Mouse (Mus musculus) heart, adult 9 months (tissue): ENCODE data around the gene Stat5a.
A peak's percentile ranks its signal among the peaks of the same experiment; 100 is the strongest.

Experiments
- DNase-seq, 2 experiments: peaks; one replicate each; pipeline ENCODE4 v3.0.0; 2022; ENCODE audit warnings: low spot score in 2 of 2

Gene Stat5a

DNA sequence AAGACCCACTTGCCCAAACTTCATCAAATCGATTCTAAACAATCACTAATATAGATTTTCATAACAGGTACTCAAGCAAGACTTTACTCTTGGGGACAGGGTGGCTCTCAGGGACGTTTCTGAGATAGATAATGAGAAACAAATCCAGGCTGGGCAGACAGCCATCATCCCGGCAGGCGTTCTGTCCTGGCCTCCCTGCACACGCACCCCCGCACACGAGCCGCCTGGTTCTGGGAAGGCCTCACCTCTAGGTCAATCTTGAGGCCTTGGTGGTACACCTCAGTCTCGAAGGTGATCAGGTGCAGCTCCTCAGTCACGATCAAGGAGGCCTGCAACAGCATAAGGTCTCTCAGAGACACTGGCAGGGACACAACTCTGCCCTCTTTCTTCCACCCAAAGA is 36.9 kb downstream of the Stat5a start:
- no peak for DNase-seq

DNA sequence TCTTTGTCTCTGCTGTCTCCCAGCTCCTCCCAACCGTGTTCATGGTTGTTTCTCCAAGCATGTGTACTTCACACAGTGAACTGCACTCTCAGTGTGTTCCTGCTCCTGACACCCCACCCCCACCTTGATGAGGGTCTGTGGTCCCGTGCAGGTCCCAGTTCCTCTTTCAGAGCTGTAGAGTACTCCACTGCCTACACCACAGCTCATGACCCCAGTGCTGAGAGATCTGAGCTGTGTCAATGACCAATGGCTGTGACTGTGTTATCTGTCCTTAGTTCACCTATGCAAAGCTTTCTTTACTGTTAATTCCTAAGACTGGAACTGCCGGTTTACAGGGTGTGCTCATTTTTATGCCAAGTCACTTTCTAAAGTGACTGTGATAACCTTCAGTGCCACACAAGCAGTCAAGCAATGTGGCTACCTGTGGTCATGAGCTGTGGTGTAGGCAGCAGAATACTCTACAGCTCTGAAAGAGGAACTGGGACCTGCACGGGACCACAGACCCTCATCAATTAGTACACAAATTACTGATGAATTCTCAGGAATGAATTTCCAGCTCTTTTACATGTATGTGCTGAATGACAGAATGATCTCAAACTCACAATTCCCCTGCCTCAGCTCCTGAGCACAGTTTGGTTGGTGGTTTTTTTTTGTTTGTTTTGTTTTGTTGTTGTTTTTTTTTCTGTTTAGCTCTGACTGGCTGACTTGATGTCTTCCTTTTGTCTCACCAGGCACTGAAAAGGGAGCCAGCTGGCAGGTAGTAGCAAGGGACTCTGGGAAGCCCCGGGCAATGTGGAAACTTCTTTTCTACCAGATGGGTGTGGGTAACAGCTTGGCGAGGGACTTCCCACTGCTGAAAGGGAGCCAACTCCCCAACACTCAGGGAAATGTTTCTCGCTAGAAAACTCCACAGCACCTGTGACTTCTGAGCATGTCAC is 38.4 kb downstream of the Stat5a start:
- no peak for DNase-seq

DNA sequence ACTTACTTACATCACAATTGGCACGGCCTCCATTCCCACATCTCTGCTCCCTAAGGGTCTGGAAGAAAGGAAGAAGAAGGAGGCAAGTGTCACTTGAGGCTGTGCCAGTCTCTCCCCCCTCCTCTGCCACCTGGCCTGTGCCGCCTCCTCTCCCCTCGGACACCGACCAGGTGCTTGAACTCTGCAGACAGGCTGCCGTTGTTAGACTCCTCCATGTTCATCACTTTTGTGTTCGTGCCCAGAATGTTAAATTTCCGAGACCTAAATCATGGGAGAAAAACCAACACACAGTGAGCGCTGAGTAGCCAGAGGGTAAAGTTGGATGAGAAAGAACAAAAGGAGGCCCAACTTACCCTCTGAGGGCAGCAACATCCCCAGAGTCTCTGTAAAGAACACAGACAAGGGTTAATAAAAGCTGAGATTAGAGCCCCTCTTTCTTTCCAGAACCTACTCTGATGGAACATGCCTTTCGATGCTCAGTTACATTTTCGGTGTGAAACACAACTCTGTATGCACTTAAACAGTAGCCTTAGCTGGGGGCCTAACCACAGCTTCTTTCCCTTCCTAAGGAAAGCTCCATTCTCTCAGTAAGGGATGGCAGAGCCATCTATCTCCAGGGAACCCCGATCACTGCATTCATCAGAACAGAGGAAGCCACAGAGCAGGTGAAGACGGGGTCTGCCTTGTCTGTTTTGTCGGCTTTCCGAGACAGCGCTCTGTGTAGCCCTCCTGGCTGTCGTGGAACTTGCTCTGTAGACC is 39.5 kb downstream of the Stat5a start:
- no peak for DNase-seq

DNA sequence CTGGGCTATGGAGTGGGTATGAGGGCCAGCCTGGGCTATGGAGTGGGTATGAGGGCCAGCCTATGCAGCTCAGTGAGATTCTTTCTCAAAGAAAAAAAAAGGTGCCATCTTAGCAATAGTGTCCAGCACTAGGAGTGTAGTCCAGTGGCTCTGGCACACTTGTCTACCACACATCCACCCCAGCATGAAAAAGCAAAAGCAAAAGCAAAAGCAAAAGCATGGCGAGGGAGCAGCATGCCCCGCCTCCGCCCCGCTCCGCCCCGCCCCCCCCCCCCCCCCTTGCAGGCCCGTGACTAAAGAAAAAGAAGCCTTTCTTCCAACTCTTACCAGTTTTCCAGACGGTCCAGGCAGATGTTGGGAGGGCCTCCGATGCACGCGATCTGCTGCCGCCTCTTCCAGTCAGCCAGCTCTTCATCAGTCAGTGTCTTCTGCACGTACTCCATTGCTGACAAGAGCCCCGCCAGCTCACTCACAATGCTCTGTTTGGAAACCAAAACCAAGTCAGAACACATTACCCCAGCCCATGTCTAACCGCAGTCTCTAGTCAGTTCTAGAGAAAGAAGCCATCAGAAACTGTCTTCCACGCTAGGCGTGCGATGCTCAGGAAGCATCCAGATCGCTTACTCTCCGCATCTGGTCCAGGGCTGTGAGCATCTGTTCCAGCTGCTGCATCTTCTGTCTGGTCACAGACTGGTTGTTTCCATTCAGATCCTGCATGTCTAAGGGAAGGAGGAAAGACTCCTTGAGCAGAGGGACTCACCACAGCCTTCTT is 45.6 kb downstream of the Stat5a start:
- no peak for DNase-seq

DNA sequence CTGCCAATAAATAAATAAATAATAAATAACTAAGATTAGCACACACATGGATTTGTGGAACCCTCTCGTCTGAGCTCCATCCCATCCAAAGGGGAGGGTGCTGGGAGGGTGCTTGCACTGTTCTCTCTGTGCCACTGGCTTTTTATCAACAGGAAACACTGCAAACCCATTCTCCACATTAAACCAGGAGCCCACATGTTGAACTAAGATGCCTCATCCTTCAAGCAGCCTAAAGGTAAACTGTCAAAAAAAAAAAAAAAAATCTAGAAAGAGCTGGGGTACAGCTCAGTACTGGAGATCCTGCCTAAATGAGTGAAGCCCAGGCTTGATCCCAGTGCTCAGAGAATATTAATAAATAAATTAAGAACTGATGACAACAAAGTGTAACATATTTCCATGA is 46.8 kb downstream of the Stat5a start:
- no peak for DNase-seq

DNA sequence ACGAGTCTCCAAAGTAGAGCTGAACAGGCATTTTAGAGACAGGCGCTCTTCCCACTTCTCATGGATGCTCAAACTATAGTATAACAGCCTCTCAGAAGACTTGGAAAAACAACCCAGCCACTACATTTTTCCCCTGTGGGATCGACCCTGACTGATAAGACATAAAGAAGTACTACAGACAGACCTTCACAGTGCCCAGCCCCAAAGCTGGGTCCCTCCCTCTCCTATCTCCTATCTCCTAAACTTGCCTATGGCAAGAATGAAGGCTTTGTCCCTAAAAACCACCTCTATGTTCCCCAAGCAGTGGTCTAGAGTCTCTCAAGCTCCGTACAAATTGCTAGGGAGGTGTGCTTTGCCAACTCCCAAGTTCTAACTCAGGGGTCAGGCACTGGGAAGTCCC is 47.7 kb downstream of the Stat5a start:
- DNase-seq: no peak

DNA sequence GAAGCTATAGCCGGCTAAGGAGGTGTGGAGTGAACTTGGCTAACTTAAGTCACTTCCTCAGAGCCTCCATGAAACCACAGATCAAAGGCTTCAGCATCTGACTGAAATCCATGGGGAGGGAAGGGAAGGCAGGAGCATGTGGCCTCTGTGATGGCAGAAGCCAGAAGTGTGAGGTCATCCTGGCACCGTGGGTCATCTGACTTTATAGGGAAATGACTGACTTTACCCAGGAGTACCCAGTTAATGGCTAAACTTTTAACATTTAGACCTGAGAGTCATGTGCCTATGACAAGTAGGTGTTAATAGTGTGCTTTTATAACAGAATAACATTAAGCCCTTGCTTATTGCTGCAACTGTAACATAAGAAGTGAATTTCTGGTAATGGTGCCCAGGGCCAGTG is 49.0 kb downstream of the Stat5a start:
- DNase-seq: no peak

DNA sequence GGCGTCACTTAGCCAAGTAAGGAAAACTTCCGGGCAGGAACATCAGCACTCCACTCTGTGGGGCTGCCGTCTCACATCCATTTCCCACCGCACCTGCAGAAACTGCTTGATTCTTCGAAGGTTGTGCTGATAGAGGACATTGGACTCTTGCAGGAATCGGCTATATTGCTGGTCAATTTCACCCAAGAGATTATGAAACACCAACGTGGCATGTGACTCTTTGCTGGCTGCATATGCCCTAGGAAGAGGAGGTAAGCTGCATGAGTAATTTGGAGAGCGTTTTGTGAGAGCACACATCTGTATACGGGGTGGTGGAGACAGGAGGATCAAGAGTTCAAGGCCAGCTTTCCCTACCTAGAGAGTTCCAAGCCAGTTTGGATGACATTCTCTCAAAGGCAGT is 49.4 kb downstream of the Stat5a start:
- no peak for DNase-seq

DNA sequence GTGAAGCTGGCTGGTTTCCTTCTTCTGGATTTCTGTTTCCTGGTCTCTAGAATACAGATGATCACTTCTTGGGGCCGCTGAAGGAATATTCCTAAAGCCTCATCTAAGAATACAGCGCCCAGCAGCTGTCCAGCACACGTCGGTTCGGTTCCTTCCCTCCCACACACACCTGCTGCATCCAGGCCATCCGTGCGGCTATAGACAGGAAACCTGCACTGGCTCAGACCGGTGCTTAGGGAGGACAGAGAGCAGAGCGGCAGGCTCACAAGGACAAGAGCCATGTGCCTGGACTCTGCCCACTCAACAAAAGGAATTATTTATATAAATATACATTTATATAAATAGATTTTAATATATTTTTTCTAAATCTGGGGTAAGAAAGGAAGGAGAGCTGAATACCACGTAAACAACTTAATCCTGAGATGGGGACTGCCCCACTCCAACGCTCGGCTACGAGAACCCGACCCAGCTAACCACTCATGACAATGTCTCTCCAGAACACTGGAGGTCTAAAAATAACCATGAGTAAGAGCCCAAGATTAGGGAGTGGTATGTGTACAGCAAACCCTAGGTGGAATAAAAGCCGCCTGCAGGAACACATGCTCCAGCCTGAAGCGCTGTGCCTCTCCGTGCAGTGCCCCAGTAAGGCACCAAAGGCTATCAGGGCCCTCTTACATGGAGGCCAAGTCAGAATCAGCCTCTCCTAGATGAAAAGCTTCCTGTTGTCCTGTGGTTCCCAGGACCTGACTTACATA is 53.4 kb downstream of the Stat5a start:
- DNase-seq: peak; percentile 56 to 59

DNA sequence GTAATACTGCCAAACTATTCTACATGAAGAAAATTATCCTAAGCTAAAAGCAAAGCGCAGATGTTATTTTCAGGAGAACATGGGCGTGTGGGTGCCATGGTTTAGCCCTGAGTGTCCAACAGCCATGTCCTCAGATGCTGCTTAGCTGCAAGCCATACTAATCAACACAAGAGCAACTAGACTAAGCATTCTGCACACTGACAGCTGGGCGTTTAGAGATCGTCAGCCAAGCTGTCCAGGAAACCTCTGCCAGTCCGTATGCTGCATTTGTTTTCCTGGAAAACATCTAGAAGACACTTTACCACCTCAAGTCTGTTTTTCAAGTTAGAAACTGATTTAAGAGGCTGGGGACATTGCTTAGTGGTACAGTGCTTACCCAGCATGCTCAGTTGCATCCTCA is 55.3 kb downstream of the Stat5a start:
- no peak for DNase-seq

DNA sequence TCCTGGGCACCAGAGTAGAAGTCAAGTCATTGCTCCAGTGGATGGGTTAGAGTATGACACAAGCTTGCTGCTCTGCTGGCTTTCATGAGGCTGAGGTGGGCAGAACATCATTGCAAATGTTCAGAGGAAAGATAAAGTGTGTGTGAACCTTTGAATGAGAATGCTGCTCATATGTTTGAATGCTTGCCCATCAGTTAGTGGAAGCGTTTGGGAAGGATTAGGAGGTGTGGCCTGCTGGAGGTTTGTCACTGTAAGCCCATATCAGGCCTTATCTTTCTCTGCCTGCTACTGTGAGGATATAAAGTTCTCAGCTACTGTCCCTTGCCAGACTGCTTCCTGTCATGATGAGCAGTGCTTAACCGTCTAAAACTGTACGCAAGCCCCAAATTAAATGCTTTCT is 55.9 kb downstream of the Stat5a start:
- no peak for DNase-seq

DNA sequence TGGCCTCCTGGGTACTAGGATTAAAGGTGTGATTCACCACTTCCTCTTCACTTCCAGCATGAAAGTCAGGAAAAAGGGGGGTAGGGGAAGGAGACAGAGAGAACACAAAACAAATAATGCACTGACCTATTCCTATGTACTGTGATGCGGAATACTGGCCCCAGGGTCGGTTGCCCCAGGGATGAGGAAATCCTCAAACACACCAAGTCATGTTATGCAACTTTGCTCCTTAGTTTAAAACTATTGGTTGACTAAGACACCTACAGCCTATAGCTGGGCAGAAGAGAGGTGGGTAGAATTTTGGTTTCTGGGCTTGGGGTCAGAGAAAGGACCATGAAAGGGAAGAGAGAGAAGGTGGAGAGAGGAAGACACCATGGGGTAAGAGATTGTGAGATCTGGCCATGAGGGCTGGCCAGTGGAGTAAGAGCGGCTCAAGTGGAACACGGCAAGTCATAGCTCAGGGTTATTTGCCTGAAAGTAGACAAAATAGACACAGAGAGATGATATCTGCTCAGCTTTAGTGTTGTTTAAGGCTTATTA is 57.4 kb downstream of the Stat5a start:
- no peak for DNase-seq

DNA sequence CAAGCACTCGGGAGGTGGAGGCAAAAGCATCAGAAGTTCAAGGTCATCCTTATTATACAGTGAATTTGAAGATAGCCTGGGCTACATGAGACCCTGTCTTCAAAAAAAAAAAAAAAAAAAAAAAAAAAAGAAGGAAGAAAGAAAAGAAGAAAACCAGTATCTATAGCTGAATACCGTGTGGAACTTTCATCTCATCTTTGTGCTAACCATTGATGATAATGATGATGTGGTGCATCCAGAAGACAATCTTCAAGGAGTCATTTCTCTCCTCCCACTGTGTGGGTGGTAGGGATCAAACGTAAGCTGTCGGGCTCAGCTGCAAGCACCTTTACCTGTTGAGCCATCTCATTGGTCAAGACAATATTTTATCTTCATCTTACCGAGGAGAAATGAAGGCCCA is 58.9 kb downstream of the Stat5a start:
- DNase-seq: no peak

DNA sequence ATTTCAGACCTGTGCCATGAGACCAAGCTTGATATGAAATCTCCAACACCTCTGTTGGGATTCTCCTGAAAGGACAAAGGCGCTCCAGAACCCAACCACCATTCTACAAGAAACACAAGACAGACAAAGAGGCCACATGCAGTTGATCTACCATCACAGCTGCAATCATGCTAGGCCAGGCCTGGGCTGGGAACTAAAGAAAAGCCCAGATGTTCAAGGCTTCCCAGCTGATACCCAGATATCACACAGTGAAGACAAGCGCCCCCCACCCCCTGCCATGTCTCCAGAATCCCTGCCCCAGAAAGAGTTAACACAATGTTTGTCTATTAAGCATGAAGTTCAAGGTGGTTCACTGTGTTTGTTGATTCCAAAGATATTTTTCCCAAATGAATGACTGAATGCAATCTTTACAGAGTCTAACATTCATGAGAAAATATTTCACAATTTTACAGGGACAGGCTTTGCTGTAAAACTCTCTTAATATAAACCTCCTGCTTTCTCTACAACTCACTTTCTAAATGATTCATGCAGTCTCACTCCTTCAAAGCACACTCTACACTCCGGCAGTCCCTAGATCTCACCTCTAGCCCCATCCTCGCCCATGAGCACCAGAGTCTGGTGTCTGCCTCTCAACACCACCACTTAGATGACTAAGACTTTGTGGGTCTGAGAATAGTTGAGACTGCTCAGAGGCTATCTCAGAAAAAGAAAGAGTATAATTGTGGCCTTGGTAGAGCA is 61.9 kb downstream of the Stat5a start:
- DNase-seq: no peak

DNA sequence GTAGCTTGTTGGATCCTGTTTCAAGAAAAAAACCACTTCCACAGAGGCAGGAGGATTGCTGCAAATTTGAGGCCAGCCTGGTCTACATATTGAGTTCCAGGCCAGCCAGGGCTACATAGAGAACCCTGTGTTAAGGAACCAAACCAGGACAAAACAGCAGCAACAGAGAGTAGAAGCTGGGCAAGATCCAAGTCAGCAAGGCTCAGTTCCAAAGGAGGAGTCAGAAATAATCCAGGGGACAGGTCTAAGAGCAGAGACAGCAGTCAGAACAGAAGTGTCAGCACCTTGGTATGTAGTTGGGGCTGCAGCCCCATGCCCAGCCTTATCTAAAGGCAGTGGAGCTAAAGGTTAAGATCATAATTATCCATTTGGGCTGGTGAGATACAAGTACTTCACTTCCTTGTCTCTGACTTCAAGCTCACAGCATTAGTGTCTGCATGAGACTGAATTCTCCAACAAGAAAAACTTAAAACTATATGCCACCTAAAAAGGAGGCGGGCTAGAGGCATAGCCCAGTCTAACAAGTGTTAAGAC is 65.3 kb downstream of the Stat5a start:
- DNase-seq: no peak

DNA sequence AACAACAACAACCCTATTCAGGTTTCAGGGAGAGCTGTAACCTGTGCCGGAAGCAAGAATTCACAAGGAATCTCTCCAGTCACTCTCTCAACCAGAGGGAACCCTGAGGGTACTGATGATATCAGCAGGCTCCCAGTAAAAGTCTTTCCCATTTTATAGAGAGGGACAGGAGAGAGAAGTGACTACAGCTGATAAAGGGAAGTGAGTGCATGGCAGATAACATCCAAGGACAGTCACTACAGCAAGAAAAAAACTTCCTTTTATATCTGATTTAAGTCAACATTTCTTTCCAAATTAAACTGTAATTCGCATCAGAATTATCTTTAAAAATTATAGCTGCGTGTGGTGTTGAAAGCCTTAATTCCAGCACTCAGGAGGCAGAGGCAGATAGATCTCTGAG is 68.2 kb downstream of the Stat5a start:
- no peak for DNase-seq

DNA sequence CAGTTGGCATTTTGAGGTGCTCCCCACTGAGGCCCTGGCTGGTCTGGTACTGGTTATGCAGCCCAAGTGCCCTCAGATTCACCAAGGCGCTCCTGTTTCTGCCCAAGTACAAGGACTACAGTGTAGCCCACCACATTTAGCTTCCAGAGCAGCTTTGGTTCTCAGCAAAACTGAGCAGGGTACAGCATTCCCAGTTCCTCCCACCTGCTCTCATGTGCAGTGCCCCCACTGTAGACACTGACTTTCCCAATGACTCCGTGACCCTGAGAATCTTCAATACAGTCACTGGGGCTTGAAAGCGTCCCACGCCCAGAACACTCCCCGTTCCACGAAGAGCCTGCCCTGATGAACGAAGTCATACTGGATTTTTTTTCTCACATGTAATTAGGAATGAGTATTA is 71.5 kb downstream of the Stat5a start:
- no peak for DNase-seq

DNA sequence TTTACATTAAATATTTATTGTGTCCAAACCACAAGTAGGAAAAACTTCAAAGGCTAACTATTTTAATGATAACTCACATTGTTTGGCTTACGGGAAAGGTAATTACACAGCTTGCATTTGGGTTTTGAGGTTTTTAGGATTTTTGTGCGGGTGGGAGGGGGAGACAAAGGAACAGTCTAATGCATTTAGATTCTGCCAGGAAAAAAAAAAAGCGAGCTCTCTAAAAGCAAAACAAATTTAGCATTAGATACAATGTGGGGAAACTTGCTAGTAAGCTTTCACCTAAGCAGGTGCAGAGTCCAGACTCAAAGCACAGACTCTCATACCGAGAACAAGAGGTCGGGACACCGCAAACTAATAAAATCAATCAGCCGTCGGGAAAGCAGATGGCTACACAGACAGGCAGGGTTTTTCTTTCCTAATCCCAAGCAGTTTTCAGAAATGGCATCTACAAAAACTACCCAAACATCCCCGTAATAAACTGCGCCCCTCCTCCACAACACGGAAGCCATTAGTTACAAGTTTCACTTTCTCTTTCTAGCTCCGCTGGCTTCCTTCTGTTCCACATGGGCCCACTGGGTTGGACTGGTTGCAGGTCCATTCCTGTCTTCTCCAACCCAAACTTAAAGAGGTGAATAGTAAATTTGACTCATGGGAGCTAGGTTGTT is 72.2 kb downstream of the Stat5a start:
- peak; percentile 63 to 79 for DNase-seq
